Mouse (Mus musculus) left cerebral cortex, postnatal 36 days (tissue): ENCODE measurements around the gene Wnk2. TPM values are rescaled to one million over a fixed set of nuclear protein-coding genes. Genes with fewer than 3 reads are reported as not detected.
A peak's percentile ranks its signal among the peaks of the same experiment; 100 is the strongest.

Experiments used
- DNase-seq, 2 experiments: peaks; one replicate each; pipeline ENCODE4 v3.0.0; 2021 to 2022; ENCODE audit warnings: low spot score in 2 of 2, mixed read lengths in 1 of 2
- intact Hi-C: fragments of 180-260 bp; cut with DNase I; formaldehyde crosslinking; loops from one replicate; pipeline ENCODE4 v1.15.1; 2025
- total RNA-seq, 2 experiments: library from RNA; stranded (reverse); gene quantifications; 2 replicates each; pipeline ENCODE4 v1.2.3; 2021

Wnk2 gene
- total RNA-seq, 2 experiments from 2014 or later = 116 to 137 TPM

- DNase-seq = no peak
These were observed 32.5 kb upstream of the Wnk2 start for GRCm38 (mm10) chr13:49180274-49180673.

GRCm38 (mm10) chr13:49178839-49179585 lies 31.2 kb upstream of the Wnk2 start:
- intact Hi-C loops = no loop called here
- DNase-seq = peak; percentile 67 to 68

More at GRCm38 (mm10) chr13:49180274-49180673, 32.5 kb upstream of the Wnk2 start:
- intact Hi-C loops = no loop called here

DNA sequence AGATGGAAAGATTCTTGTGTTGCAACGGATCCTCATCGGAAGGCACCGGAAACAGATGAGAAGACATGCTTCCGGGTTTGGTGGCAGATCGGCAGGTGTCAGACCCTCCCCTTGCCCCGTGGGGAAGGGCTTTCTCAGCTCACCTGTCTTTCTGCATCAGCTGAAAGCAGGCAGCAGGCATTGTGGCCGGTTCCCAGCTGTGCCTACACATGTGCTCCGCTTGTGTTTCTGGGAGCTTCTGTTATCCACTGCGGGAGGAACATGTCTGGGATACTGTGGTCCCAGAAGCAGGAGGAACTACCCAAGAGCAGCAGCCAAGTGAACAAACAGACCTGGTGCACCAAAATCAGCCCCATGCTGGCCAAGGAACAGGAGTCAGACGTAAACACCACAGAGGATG lies 27.7 kb upstream of the Wnk2 start:
- DNase-seq = no peak
- intact Hi-C loops = no loop called here

- intact Hi-C loops = loop anchor here (5.0 kb wide), 2 partner anchors 116 to 516 kb away; no protein-coding TSS in a partner anchor
- DNase-seq = peak; percentile 84 to 87
These were observed 25.3 kb upstream of the Wnk2 start for GRCm38 (mm10) chr13:49172971-49173596.

DNA sequence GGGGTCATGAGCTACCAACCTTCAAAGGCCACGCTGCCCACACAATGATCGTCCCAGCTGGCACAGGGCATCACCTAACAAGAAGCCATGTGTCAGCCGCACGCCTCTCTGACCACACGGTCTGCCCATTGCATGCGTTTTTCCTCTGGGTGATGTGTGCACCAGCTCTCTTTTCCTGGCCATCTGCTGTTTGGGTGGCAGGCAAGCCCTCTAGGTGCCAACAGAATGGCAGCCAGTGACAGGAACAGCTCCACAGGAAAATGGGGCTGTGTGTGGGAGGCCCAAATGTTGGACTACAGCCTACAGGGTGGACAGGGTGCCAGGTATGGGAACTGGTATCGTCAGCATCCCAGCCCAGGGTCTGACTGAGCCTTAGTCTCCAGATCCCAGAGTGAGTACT lies 24.5 kb upstream of the Wnk2 start:
- DNase-seq = peak; percentile 73 to 80
- intact Hi-C loops = loop anchor here (5.0 kb wide), 2 partner anchors 115 to 515 kb away; no protein-coding TSS in a partner anchor

DNA sequence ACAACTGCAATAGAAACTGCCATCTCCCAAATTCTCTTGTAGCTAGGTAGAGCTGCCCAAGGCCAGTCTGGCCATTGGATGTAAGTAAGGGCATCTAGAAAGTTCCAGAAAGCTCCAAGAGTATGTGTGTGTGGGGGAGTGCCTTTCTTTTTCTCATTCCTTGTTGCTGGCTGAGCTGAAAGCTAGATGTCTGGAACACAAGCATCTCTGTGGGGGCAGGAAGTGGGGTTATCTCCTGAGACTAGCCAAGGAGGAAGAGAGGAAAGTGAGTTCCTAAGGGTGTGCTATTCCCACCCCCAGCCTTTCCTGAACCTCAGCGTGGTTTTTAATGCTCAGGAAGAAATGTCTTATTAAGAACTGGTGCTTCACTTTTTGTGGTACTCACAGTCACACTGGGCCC lies 23.9 kb upstream of the Wnk2 start:
- DNase-seq = no peak
- intact Hi-C loops = loop anchor here (5.0 kb wide), 2 partner anchors 114 to 514 kb away; no protein-coding TSS in a partner anchor

GRCm38 (mm10) chr13:49170623-49171022 lies 22.8 kb upstream of the Wnk2 start:
- intact Hi-C loops = loop anchor here (5.0 kb wide), 2 partner anchors 113 to 513 kb away; no protein-coding TSS in a partner anchor
- DNase-seq = peak; percentile 40 to 54

DNA sequence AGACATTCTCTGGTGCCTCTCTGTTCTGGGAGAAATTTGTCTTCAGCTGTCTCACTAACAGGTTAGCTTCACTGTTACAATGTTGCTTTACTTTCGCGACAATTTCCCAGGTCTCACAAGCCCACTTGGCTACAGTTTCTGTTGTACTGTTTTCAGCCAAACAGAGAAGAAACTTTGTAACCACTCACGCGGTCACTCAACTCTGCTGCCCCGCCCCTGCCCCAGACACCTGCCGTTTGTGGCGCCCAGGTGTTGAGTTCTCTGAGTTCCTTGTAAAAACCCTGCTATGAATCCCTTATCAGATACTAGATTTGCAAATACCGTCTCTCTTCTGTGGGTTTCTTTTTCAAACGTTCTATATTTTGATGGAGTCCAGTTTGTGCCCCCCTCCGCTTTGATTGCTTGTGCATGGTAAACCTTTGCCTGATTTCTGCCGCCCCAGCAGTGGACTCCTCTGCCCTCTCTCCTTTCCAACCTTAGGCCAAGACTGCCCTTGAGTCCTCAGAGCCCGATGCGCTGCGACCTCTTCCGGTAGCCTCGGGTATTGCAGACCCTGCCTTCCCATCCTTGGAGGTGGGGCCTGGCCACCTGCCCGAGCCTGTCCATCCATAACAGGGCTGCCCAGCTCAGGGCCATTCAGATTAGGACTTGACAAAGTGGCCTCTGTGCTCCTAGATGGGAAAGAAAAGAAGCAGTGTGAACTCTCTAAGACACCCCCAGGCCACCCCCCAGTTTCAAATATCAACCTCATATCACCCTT lies 21.8 kb upstream of the Wnk2 start:
- peak; percentile 84 for DNase-seq
- intact Hi-C loops = loop anchor here (5.0 kb wide), 2 partner anchors 112 to 512 kb away; no protein-coding TSS in a partner anchor

DNA sequence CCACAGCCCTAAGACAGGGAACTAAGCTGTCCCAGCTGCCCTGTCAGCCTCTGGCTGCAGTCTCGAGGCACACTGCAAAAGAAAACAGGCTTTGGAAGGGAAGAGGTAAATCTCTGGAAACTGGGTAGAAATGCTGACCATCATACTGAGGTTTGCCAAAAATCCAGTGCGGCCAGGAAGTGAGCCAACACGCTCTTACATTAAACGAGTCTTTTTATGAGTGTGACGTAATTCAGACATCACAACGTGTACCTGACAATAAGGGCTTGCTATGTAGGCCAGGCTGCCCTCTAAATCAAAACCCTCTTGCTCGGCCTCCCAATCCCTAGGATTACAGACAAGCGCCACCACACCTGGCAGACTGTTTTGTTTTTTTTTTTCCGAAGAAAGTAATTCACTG lies 19.3 kb upstream of the Wnk2 start:
- intact Hi-C loops = no loop called here
- DNase-seq = no peak

DNA sequence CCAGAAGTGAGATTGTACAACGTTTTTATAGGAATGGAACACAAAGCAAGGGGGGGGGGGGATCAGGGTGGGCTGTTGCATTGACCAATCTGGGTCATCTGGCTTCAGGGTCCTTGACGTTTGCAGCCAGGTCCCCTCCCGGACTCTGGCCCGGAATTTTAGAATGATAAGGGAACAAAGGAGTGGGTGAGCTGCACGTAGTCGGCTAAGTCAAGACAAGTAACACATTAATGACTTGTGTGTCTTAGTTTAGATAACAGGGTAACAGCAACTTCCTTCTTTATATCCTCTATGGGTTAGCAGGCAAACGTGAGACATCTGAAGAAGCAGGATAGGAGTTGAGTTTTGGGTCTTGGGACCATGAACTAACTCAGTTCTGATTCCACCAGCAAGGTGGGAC lies 15.8 kb upstream of the Wnk2 start:
- no peak for DNase-seq
- intact Hi-C loops = no loop called here

DNA sequence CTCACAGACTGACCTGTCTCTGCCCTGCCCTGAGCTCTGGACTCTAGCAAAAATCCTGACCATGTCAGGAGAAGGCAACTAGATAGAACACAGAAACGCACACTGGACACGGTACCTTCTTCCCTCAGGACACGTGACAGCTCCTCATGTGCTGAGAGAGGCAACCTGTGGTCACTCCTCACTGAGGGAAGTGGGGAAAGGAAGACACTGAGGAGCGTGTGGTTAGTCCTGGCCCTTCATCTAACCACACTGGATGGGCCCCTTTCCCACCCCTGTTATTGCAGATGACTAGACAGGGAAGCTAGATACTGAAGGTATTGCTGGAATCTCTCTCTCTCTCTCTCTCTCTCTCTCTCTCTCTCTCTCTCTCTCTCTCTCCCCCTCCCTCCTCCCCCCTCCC lies 14.9 kb upstream of the Wnk2 start:
- intact Hi-C loops = no loop called here
- DNase-seq = no peak

GRCm38 (mm10) chr13:49161236-49161635 lies 13.4 kb upstream of the Wnk2 start:
- no peak for DNase-seq
- intact Hi-C loops = no loop called here

DNA sequence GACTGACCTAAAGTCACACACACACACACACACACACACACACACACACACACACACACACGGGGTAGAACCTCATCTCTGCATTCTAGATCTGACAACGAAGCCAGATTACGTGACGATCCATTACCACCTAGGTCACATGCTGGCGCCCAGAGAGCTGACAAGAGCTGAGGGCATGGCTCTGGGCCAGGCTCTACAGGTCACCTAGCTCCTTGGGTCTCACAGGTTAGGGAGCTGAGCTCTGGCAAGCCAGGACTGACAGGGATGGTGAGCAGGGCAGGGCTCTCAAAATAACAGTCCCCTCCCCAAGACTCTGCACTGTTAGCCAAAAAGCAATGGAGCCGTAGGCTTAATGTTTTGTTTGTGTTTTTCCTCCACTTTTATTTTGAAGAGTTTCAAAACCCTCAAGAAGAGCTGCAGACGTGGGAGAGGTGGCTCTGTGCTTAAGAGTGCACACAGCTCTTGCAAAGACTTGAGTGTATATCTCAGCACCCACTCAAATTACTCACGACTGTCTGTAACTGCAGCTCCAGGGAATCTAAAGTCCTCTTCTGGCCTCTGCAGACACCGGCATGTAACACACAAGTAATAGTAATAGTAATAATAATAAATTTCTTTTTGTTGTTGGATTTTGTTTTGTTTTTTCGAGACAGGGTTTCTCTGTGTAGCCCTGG lies 10.4 kb upstream of the Wnk2 start:
- intact Hi-C loops = no loop called here
- DNase-seq = no peak

- no peak for DNase-seq
- intact Hi-C loops = no loop called here
These were observed 8.8 kb upstream of the Wnk2 start for GRCm38 (mm10) chr13:49156645-49157044.

DNA sequence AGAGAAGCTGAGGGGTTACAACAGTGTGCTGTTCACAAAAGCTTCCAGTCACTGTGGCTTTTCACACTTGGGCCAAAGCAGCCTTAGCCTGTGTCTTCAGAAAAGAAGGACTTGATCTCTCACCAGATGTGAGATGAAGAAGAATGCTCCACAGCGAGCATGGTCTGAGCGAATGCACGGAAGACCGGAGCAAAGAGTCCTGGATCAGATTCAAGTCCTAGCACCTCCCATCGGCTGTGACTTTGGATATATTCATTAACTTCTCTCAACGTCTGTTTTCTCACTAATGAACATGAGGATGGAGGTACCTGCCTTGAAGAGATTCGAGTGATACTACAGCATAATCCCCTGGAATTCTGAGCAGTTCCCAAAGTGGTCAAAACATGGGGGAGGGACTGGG lies 6.8 kb upstream of the Wnk2 start:
- no peak for DNase-seq
- intact Hi-C loops = no loop called here

DNA sequence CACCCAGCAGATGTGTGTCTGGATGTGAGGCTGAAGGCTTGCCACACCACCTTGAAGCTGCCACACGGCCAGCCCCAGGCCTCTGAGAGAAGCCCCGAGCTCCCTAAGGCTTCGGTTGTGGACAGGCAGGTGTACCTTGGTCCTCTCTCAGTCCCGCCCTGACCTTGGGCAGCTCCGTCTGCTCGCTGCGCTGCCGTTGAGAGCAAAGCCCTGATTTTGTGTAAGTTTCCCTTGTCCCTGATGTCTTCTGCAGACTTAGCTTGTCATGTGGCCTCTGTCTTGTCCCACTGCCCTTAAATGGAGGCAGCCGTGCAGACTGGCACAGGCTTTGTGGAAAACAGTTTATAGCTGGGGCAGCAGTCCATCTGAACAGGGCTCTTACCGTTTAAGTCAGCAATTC lies 6.2 kb upstream of the Wnk2 start:
- no peak for DNase-seq
- intact Hi-C loops = no loop called here

DNA sequence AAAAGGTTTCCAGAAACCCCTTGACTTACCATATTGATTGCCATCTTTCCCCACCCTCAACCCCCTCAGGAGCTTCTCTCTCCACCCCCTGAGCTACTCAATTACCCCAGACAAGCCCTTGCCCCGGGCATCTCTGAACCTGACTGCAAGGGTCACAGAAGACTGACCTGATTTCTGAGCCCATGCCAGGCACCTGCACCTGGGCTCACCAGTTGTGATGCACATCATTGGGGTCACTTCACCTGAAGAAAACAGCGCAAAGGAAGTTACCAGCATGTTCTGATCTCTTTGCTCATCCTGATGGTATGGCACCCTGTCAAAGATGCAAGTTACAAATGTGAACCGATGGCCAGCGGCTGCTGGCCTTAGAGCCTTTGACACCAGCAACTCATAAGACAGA lies 873 bp upstream of the Wnk2 start:
- intact Hi-C loops = loop anchor here (5.0 kb wide), 1 partner anchor 76 kb away; no protein-coding TSS in a partner anchor

DNA sequence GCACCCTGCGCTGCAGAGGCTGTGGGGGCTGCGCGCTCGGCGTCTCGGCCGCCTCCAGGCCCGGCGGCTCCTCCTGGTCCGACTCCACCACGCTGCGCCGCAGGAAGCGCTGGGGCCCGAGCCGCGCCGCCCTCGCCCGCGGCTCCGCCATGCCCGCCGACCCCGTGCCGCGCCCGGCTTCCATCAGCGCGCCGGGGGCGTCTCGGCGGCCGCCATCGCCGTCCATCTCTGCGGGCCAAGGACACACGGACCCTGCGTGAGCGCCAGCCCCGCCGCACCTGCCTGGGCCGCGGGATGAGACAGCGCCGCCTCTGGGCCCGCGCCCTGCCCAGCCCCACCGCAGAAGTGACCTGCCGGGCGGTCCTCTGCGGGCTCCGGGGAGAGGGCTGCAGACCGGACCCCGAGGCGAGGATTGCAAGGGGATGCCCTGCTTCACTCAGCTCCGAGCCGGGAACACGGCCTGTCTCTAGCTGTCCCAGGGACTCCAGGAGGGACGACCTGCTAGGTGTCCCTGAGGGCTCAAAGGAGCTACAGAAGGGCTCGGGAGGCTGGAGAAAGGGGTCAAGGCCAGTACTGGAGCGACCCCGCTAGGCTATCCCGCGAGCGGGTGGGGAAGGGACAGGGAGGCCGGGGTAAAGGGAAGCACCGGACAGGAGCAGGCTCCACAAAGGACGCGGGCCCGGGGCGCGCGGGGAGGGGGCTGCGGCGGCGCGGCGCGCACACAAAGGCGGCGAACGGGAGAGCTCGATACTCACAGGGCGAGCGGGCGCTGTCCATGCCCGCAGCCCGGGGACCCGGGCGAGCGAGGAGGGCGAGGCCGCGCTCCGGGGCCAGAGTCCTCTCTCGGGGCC lies 582 bp downstream of the Wnk2 start:
- DNase-seq = peak; percentile 76 to 77
- intact Hi-C loops = loop anchor here (5.0 kb wide), 1 partner anchor 75 kb away; no protein-coding TSS in a partner anchor

More for the DNA sequence above, 873 bp upstream of the Wnk2 start:
- no peak for DNase-seq

DNA sequence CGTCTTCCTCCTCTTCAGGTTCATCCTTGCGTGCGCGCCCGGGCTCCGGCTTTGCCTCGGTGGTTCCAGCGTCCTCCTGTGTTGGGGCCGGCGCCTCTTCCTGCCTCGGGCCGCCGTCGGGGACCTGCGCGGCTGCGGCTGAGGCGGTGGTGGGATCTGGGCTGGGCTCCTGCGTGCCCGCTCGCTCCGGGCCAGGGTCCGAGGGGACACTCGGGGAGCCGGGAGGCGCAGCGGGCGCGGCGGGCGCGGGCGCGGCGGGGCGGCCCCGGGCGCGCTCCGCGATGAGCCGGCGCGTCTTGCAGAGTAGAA lies 1.2 kb downstream of the Wnk2 start:
- intact Hi-C loops = loop anchor here (5.0 kb wide), 1 partner anchor 74 kb away; no protein-coding TSS in a partner anchor
- DNase-seq = no peak
